Mouse (Mus musculus) embryonic fibroblast, embryonic 13.5 days (primary cell): ENCODE results near the gene Dppa5a. TPM values are rescaled to one million over a fixed set of nuclear protein-coding genes. Genes with fewer than 3 reads are reported as not detected.

Experiments used
- H3K27ac ChIP-seq: 2 replicates; pipeline ENCODE4 v1.5.1; 2012; ENCODE audit warnings: low read length, control low read depth, inconsistent platforms; ENCODE audit not compliant: insufficient read depth
- H3K4me1 ChIP-seq: 2 replicates; pipeline ENCODE4 v1.6.1; 2011; ENCODE audit warnings: low read length; ENCODE audit not compliant: control insufficient read depth, insufficient read depth
- H3K4me3 ChIP-seq: 2 replicates; pipeline ENCODE4 v1.5.1; 2011; ENCODE audit warnings: mild to moderate bottlenecking, control low read depth, low read length; ENCODE audit not compliant: insufficient read depth
- CTCF ChIP-seq: IDR thresholded peaks from 2 replicates; pipeline ENCODE4 v1.5.1; 2011; ENCODE audit warnings: mild to moderate bottlenecking, control low read depth, low read length, moderate library complexity, borderline replicate concordance; ENCODE audit not compliant: insufficient read depth
- POLR2A ChIP-seq: IDR thresholded peaks from 2 replicates; pipeline ENCODE4 v1.6.1; 2011; ENCODE audit warnings: low read depth, mild to moderate bottlenecking, control low read depth, low read length, moderate library complexity
- polyA plus RNA-seq: library from polyadenylated mRNA; stranded (reverse); fragments of >200 nt; gene quantifications from 2 replicates; pipeline ENCODE4 v1.2.4, GENCODE M21; 2011; ENCODE audit warnings: low read depth; ENCODE audit not compliant: missing spikeins, insufficient read length

Dppa5a gene
- polyA plus RNA-seq, 1 experiment = not detected

GRCm38 (mm10) chr9:78378113-78378785 lies 10.3 kb upstream of the Dppa5a start, which contains the start of gene Ooep:
Gene Ooep, minus strand, starts transcription at chr9:78378725.
- TF ChIP-seq CTCF (no peak), POLR2A (no peak)
- Histone ChIP-seq H3K4me1 (no peaks in the 10 kb centered on the region), H3K27ac (no peak within 1 kb of the TSS), H3K4me3 (no peak within 1 kb of the TSS)

DNA sequence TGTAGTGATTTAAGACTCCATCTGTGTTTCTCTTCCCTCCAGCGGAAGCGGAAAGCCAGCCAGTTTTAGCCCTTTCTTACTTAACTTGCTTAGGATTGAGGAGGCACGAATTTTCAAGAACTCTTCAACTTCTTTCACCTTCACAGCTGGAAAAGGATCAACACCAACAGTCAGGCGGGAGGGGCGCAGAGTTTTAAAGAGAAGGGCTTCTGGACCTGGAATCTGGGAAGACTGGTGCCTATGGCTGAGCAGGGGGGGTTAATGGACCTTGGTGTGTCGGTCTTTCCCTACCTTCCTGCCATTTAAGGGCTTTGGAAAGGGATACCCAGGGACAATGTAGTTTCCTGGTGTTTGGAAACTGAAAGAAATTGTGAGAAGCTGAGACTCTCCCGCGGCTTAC lies 9.6 kb upstream of the Dppa5a start:
- TF ChIP-seq CTCF (no peak), POLR2A (no peak)
- Histone ChIP-seq H3K27ac (no peak overlapping the region), H3K4me3 (no peak overlapping the region), H3K4me1 (no peaks in the 10 kb centered on the region)

DNA sequence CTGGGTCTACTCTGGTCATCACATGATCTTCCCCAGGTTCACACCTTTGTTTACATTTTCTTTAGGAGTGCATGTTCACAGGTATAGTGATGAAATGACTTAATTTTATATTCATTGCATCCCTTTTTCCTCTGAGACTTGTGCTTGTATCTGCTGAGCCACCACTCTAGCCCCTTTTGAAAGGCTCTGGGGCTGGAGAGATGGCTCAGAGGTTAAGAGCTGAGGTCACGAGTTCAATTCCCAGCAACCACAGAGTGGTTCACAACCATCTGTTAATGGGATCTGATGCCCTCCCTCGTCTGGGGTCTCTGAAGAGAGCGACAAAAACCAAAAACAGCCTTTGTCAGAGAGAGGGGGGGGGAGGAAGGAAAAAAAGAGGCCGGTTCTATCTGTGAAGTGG lies 7.5 kb upstream of the Dppa5a start:
- TF ChIP-seq POLR2A = no peak
- TF ChIP-seq CTCF = no peak
- Histone ChIP-seq H3K27ac (no peak overlapping the region), H3K4me1 (no peaks in the 10 kb centered on the region), H3K4me3 (no peak overlapping the region)

DNA sequence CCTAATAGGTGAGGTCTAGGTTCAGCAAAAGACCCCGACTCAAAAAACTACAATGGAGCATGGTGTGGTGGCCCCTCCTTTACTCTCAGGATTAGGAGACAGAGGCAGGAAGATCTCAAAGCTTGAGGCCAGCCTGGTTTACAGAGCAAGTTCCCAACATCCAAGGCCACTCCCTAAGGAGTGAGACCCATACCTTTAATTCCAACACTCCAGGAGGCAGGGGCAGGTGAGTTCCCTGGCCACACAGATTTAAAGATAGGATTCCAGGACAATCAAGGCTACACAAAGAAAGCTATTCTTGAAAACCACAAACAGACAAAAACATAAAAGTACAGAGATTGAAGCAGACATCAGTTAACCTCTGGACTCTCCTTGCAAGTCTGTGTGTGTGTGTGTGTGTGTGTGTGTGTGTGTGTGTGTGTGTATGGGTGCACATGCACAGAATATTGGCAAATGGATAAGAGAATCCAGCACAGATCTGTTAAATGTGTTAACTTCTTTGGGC lies 7.0 kb upstream of the Dppa5a start:
- no peak overlapping the region for H3K27ac ChIP-seq
- TF ChIP-seq CTCF = no peak
- TF ChIP-seq POLR2A = no peak

GRCm38 (mm10) chr9:78374397-78374796 lies 6.4 kb upstream of the Dppa5a start:
- no peak overlapping the region for H3K4me3 ChIP-seq
- H3K4me1 ChIP-seq = no peaks in the 10 kb centered on the region
- TF ChIP-seq POLR2A (no peak), CTCF (no peak)
- H3K27ac ChIP-seq = no peak overlapping the region

More for the DNA sequence above, 7.0 kb upstream of the Dppa5a start:
- Histone ChIP-seq H3K4me3 (no peak overlapping the region), H3K4me1 (no peaks in the 10 kb centered on the region)

DNA sequence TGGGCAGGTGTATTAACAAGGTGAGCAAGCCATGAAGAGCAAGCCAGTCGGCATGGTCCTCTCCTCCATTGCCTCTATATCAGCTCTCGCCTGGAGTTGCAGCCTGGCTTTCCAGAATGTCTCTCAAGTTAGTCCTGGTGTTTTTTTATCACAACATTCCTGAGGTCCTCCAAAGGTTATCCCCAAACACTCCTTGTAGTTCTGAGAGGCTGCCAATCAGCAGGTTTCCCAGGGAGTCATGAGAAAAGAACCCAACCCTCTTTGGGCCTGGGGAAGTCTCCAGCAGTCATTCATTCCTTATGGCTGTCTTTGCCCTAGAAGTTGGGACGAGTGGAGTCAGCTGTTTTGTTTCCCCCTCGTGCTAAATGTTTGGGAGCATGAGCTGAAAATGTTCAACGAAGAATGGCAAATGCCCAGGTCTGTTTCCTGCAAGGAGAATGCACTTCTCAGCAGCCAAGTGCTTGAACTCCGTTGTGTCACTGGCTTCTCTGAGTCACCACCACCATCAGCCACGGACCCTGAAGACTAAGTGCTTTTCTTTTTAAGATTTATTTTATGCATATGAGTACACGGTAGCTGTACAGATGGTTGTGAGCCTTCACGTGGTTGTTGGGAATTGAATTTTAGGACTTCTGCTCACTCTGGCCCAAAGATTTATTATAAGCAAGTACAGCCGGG lies 5.0 kb upstream of the Dppa5a start:
- H3K27ac ChIP-seq = no peak overlapping the region
- TF ChIP-seq CTCF (no peak), POLR2A (no peak)
- H3K4me3 ChIP-seq = no peak overlapping the region
- H3K4me1 ChIP-seq = no peaks in the 10 kb centered on the region

- H3K4me1 ChIP-seq = no peaks in the 10 kb centered on the region
- TF ChIP-seq CTCF (no peak), POLR2A (no peak)
- no peak overlapping the region for H3K27ac ChIP-seq
- H3K4me3 ChIP-seq = no peak overlapping the region
Observed at GRCm38 (mm10) chr9:78371441-78371840, 3.5 kb upstream of the Dppa5a start.

- no peak overlapping the region for H3K4me3 ChIP-seq
- H3K27ac ChIP-seq = no peak overlapping the region
- H3K4me1 ChIP-seq = no peaks in the 10 kb centered on the region
- TF ChIP-seq CTCF (no peak), POLR2A (no peak)
Observed at GRCm38 (mm10) chr9:78369786-78370185, 1.8 kb upstream of the Dppa5a start.

GRCm38 (mm10) chr9:78369349-78369748 lies 1.4 kb upstream of the Dppa5a start:
- H3K4me3 ChIP-seq = no peak overlapping the region
- no peak overlapping the region for H3K27ac ChIP-seq
- TF ChIP-seq CTCF = no peak
- no peaks in the 10 kb centered on the region for H3K4me1 ChIP-seq

DNA sequence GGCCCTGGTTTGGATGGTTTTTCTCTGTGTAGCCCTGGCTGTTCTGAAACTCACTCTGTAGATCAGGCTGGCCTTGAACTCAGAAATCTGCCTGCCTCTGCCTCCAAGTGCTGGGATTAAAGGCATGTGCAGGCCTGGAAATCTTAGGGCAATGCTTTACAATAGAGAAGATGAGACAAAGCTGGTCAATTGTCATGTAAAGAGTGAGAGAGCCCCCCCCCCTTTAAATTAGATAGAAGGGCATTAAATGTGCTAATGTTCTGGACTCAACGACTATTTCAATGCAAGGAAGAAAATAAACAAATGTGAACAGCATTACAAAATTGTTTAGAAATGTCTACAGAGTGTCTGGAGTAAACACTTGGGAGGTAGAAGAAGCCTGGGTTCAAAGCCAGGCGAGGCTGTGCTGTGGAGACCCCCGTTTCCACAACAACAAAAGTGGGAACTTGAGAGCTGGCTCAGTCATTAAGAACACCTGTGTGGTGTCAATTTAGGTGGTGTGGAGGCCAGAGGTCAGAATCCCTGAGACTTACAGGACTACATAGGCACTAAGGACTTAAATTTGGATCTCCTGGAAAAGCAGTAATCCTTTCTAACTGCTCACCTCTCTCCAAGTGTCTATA lies 805 bp upstream of the Dppa5a start:
- no peak overlapping the region for H3K4me3 ChIP-seq
- TF ChIP-seq CTCF (no peak), POLR2A (no peak)

More for the DNA sequence above, 805 bp upstream of the Dppa5a start:
- Histone ChIP-seq H3K27ac (no peak overlapping the region), H3K4me1 (no peaks in the 10 kb centered on the region)
